7 mouse cellular contexts compared by ENCODE assay signal in the genomic region with DNA sequence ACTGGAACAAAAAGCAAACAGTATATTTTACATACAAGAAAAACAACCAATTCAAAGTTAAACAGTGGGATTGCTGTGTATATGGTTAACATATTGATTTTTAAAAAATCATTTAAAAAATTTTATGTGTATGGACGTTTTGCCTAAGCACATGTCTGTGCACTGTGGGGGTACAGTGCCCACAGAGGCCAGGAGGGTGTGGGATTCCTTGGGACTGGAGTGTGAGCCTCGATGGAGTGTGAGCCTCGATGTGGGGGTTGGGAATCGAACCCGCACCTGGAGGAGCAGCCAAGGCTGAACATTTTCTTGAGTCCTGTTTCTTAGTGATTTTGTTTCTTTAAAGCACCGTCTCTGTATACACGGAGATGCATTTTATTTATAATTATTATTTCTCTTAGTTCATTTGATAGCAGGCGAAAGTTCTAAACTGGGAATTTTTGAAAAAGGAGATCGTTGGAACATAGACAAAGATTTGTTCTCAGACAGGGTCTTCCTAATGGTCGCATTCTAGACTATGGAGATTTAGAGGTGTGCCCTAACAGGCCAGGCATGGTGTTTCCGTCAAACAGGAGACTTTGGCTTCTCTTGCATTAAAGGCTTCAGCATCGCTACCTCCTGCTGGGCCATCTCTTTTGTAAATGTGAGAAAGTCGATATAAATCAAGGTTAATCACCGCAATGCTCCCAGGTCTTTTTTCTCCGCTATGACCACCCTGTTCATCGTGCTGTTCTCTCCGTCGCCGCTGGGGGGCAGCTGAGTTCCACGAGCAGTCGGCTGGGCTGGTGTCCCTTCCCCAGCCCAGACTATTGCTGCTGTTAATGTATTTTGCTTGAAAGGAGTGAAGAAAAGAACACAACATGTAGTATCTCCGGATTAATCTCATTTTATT. TPM values are rescaled to one million over a fixed set of nuclear protein-coding genes. Genes with fewer than 3 reads are reported as not detected.
A peak's percentile ranks its signal among the peaks of the same experiment; 100 is the strongest.
DNase-seq lines count a peak whose midpoint lies in the region; ATAC-seq lines count a peak whose summit lies in the region.

No protein-coding gene starts in this region.

- 26% methylated on average over 22 of the region's 22 CpGs for WGBS in midbrain, embryonic 15.5 days

- H3K9me3 ChIP-seq in midbrain, embryonic 15.5 days = no peaks in the 10 kb centered on the region

- peak overlapping the region; percentile 36 for H3K4me2 ChIP-seq in midbrain, embryonic 15.5 days

- peak overlapping the region; percentile 15; the same call in 1 of the 2 replicates for H3K4me3 ChIP-seq in midbrain, embryonic 15.5 days

- H3K27ac ChIP-seq in midbrain, embryonic 15.5 days = 0 out of 2 replicates have a peak overlapping the region, but pooled peaks have one; percentile 42

- peak; percentile 52 to 87 for DNase-seq in adrenal gland, adult (ENCODE audit: inconsistent age in 2 of 2, low spot score in 1 of 2)
- peak; percentile 67 for DNase-seq in gastrocnemius, postnatal 14 days
- DNase-seq in induced T-regulatory cell, adult 2 months (ENCODE audit: low read depth) = peak; percentile 65
- DNase-seq in left cerebral cortex, postnatal 10 days (ENCODE audit: extremely low spot score in 1 of 2, low spot score in 2 of 2) = peak; percentile 76 to 80
- peak; percentile 29 to 71 for DNase-seq in spleen, adult 18-20 months

- H3K36me3 ChIP-seq in midbrain, embryonic 15.5 days (replicated peaks) = no peaks in the 10 kb centered on the region

- peaks cover 5% of the 10 kb centered on the region for H3K4me1 ChIP-seq in midbrain, embryonic 15.5 days

- ATAC-seq in common myeloid progenitor, adult 5-6 weeks (replicated peaks; ENCODE audit: low read depth, poor library complexity, severe bottlenecking) = peak; percentile 75
- peak; percentile 86 for ATAC-seq in midbrain, embryonic 15.5 days (replicated peaks)

- intact Hi-C loops in gastrocnemius, postnatal 14 days (cut with DNase I; ENCODE audit: low total_unique reads) = loop anchor here (10.0 kb wide), 1 partner anchor 123 kb away; no protein-coding TSS in a partner anchor
- intact Hi-C loops in left cerebral cortex, postnatal 10 days (cut with DNase I) = no loop called here

- no peak overlapping the region for H3K9ac ChIP-seq in midbrain, embryonic 15.5 days

- H3K27me3 ChIP-seq in midbrain, embryonic 15.5 days (replicated peaks) = no peaks in the 10 kb centered on the region

RNA-seq across cellular contexts. Expression of gene Dnah5, which starts 15.8 kb away (rescaled TPM):
- not detected in 2 replicates for total RNA-seq in common myeloid progenitor, adult 5-6 weeks (2017)
- under 1 TPM in 1 of 2 experiments, not detected in 1; 0.02 TPM for total RNA-seq in gastrocnemius, postnatal 14 days (2021)
- 1 to 10 TPM; 4.3 to 5.4 TPM for total RNA-seq in left cerebral cortex, postnatal 10 days (2021)
- polyA plus RNA-seq in midbrain, embryonic 15.5 days (2015; fragmentation: Nextera tagmentation; extraction: Ambion mirVana) = 0.25 and 0.27 TPM in 2 replicates

Comparison
In these comparisons a context has a peak if more than half of its experiments do, and no peak if none do; other contexts are left out.
1. Peak in every context shown above with its lines: DNase-seq, ATAC-seq, H3K4me3 ChIP-seq and H3K27ac ChIP-seq.